Comparison of ENCODE assay signal across 9 mouse cellular contexts in the genomic region with DNA sequence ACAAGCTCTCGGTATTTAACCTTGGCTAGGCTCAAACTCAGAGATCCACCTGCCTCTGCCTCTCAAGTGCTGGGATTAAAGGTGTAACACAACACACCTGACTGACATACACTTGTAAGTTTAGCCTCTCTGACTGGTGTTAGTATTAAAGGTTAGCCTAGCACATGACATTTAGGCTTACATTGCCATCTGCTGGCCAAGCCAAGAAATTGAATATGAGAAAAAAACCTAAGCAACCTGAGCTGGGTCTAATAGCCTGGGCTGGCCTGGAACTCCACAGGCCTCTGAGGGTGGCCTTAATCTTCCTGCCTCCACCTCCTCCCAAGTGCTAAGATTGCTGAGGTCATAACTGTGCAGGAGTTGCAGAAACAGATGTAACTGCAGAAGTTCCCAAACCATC. TPM values are rescaled to one million over a fixed set of nuclear protein-coding genes. Genes with fewer than 3 reads are reported as not detected.
DNase-seq lines count a peak whose midpoint lies in the region; ATAC-seq lines count a peak whose summit lies in the region.
"Had no signal": no experiment of that assay in that cellular context is flagged by ENCODE, and none has a peak within 500 bp of the region (broad histone marks: within the 10 kb centered on the region; RNA-seq: fewer than 3 reads in every experiment).

No protein-coding gene starts in this region.

- peaks cover 11% of the 10 kb centered on the region; the same call in 1 of the 2 replicates for H3K4me1 ChIP-seq in stomach, embryonic 16.5 days (ENCODE audit: control insufficient read depth, insufficient read depth, low read length)

- no peak overlapping the region for H3K27ac ChIP-seq in stomach, embryonic 16.5 days (ENCODE audit: low read length)

- no peak overlapping the region for H3K9ac ChIP-seq in stomach, embryonic 16.5 days (ENCODE audit: low read length)

- H3K4me3 ChIP-seq in stomach, embryonic 16.5 days (replicated peaks; ENCODE audit: low read length), result no peak overlapping the region
- H3K4me3 ChIP-seq: megakaryocyte, embryonic 14.5 days had no signal

- H3K36me3 ChIP-seq in stomach, embryonic 16.5 days (ENCODE audit: control insufficient read depth, insufficient read depth, low read length), result no peaks in the 10 kb centered on the region

- peak; percentile 42 to 43 for DNase-seq in left cerebral cortex, adult 18-20 months (ENCODE audit: low spot score in 2 of 2)
- DNase-seq in left cerebral cortex, adult 11 months (ENCODE audit: low spot score), result no peak
- DNase-seq in Muller cell, postnatal 12 days (ENCODE audit: inconsistent ontology term), result peak; percentile 29
- DNase-seq in layer of hippocampus, postnatal 14 days (ENCODE audit: low spot score in 2 of 2), result peak; percentile 48 to 59
- DNase-seq in mesoderm, embryonic 11.5 days (ENCODE audit: low read depth, low spot score), result peak; percentile 76

- WGBS in stomach, embryonic 16.5 days, result 61% methylated on average over 1 of the region's 1 CpGs

- H3K9me3 ChIP-seq in stomach, embryonic 16.5 days (replicated peaks; ENCODE audit: control insufficient read depth, low read length), result no peaks in the 10 kb centered on the region
- H3K9me3 ChIP-seq: megakaryocyte, embryonic 14.5 days had no signal

- H3K4me2 ChIP-seq in stomach, embryonic 16.5 days (ENCODE audit: low read depth, low read length), result no peak overlapping the region

- peak; percentile 43 for ATAC-seq in common myeloid progenitor, adult 5-6 weeks (replicated peaks; ENCODE audit: low read depth, poor library complexity, severe bottlenecking)
- peak; percentile 18 to 38; a peak in 1 of 4 replicates for ATAC-seq in hematopoietic stem cell, adult 5-6 weeks (replicated peaks in 1 of 2; ENCODE audit: insufficient read depth in 1 of 2, low FRiP score in 2 of 2, low TSS enrichment in 1 of 2, low read depth in 1 of 2, poor library complexity in 2 of 2, severe bottlenecking in 2 of 2)
- peak; percentile 71; the same call in 1 of the 2 replicates for ATAC-seq in stomach, embryonic 16.5 days (ENCODE audit: insufficient read depth, low FRiP score)

- H3K27me3 ChIP-seq in stomach, embryonic 16.5 days (ENCODE audit: control insufficient read depth, insufficient read depth, low read length), result no peaks in the 10 kb centered on the region

RNA-seq across cellular contexts. Expression of a gene that starts 30.4 kb away (rescaled TPM):
- total RNA-seq in left cerebral cortex, adult 18-20 months (2021), result not detected
- not detected in 2 replicates for total RNA-seq in common myeloid progenitor, adult 5-6 weeks (2017)
- total RNA-seq in hematopoietic stem cell, adult 5-6 weeks (2017), result not detected in 2 replicates
- total RNA-seq in layer of hippocampus, postnatal 14 days (2021), result not detected
- polyA plus RNA-seq in stomach, embryonic 16.5 days (2015; fragmentation: Nextera tagmentation; extraction: Ambion mirVana), result not detected in 2 replicates

RNA-seq across cellular contexts. Expression of a gene that starts 43.1 kb away (rescaled TPM):
- total RNA-seq in left cerebral cortex, adult 18-20 months (2021), result 1 to 10 TPM; 9.0 to 9.7 TPM
- total RNA-seq in common myeloid progenitor, adult 5-6 weeks (2017), result 65.9 and 70.4 TPM in 2 replicates
- total RNA-seq in hematopoietic stem cell, adult 5-6 weeks (2017), result 62.2 and 66.9 TPM in 2 replicates
- 10 to 100 TPM in 1 of 2 experiments, 1 to 10 TPM in 1; 9.7 to 10.1 TPM for total RNA-seq in layer of hippocampus, postnatal 14 days (2021)
- 33.7 and 41.0 TPM in 2 replicates for polyA plus RNA-seq in stomach, embryonic 16.5 days (2015; fragmentation: Nextera tagmentation; extraction: Ambion mirVana)
